Mouse (Mus musculus) adrenal gland, postnatal 36 days (tissue): ENCODE data around the gene Mocs2. TPM values are rescaled to one million over a fixed set of nuclear protein-coding genes. Genes with fewer than 3 reads are reported as not detected.

Source experiments
- DNase-seq, 2 experiments: peaks; one replicate each; pipeline ENCODE4 v3.0.0; 2021; ENCODE audit warnings: mixed read lengths in 1 of 2
- total RNA-seq, 2 experiments: library from RNA; stranded (reverse); gene quantifications; 2 replicates each; pipeline ENCODE4 v1.2.3; 2021

Gene Mocs2
- total RNA-seq, 2 experiments from 2014 or later, result 152 to 180 TPM

DNA sequence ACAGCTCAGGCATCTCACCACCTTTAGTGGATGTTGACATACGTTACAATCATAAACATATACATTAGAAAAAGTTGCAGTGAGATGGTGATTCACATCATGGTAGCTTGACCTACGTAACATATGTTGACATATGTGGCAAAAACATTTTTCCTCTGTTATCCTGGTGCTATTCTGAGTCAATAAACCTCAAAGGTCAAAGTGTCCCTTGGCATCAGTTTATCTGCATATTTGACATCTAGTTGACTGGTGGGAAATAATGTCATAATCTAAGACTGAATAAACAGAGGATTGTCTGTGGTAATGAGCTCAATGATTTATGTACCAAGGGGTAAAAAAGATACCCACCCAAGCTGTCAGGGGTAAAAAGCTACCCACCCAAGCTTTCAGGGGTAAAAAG, 35.1 kb downstream of the Mocs2 start:
- DNase-seq, result no peak

DNA sequence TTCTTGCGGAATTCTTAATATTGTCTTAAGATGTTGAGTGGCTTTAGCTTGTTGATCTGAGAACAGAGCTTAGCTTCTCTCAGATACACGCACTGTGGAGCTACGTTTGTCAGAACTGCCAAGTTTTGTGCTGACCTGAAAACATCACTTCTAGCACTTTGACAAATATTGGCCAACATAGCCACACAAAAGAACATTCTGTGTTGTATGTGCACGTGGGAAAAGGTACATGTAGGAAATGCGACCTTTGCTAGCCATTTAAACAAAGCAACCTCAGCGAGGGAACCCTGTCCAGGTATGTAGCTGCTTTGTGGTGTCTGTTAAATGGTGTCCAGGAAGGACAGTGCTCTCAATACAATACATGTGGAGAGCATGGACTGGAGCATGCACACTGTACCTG, 36.0 kb downstream of the Mocs2 start:
- DNase-seq, result no peak

DNA sequence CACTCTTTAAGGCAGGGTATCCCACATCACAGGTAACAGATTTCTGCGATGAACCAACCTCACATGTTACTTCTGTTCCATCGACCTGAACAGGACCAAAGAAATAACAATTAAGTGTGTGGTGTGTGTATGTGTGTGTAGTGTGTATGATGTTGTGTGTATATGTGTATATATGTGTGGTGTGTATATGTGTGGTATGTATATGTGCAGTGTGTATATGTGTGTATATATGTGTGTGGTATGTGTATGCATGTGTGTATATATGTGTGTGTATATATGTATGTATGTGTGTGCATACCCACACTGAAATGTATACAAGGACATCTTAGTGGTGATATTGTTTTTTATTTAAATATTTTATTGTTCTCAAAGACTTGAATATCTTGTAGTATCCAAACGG, 36.4 kb downstream of the Mocs2 start:
- no peak for DNase-seq

DNA sequence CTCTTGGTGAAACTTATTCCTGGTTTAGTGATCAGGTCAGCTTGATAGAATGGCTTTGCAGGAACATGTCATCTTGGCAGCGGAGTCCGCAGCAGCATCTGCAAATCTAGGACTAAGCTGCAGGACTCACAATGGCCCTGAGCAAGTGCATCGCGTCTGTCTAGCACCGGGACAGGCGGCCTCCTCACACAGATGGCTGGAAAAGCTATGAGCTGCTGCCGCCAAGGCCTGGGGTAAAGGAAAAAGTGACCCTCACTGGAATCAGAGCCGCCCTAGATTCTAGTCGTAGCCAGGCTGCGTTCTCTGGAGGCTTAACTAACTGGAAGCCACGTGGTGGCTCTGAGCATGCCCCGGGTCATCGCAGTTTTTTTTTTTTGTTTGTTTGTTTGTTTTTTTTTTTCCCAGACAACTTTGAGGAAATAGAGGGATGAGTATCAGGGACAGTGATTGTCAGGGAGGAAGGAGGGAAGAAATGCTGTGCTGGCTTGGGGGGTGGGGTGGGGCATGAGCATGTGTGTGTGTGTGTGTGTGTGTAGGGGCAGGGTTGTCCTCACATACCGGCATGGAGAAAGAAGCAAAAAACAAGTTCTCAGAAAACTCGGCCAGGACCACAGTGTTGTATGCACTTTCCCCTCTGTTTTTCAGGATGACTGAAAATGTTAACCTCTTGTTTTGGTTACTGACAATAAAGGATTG, 37.7 kb downstream of the Mocs2 start:
- no peak for DNase-seq

DNA sequence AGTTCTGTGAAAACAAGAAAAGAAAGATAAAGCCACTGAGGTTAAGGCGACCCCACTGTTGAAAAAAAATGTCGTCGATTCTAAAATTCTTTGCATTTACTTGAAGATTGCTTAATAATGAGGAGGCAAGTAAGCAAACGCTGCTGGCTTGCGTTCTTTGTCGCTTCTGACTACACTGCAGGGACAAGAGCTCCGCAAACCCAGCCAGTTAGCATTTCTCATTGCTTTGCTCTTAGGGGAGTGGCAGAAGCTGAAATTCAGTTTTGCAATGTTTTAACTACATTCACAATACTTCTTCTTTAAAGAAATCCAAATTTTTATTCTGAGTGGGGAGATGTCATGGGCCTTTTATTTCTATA, 38.2 kb downstream of the Mocs2 start:
- no peak for DNase-seq

DNA sequence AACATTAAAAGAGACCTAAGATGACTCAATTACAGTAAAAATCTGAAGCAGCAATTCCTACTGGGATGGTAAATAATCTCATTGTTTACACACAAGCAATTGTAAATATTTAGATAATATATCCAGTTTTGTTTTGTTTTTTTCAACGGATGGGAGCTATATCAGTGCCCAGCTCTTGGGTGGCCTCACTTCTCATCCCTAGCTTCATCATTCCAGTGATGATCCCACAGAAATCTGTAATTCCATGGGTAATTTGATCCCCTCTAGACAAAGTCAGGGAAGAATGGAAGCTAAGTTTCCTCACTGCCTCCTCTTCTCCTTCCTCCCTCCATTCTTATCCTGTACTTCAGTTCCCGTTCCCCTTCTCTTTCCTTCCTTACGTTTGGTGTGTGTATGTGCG, 39.5 kb downstream of the Mocs2 start:
- DNase-seq, result no peak

DNA sequence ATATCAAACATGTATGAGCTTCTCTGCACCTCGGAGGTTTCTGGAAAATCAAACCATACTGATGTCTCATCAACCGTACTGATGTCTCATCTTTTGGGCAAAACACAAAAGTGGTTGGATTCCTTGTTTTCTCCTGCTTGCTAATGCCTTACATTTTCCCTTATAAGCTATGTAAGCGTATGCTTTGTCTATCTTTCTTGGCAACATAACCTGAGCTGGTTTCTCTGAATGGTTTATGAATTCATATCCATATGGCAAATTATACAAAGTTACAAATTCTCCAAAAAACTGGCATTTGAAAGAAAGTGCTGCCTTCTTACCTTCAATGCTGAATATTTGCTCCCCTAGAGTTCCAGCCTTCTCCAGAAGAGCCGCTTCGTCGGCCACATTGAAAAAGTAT, 56.7 kb downstream of the Mocs2 start:
- no peak for DNase-seq

DNA sequence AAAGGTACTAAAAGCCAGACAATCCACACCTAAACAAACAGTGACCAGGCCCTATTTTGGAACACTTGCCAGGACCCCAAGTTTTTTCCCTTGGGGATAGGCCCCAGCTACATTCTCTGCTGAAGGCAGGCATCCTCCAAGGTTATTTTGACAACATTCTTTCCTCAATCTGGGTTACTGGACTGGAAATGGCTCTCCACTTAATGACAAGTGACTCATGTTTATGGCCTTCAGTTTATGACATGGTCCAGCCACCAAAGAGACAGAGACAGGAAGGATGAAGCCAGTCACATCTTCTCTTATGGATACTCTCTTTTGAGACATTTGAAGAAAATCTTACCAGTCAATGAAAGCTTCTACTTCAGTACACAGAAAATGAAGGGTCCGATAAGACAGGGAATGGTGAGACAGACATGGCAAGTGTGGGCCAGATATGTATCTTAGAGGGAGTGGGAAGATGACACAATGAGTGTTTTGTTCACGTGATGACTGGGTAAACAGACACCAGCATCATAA, 58.0 kb downstream of the Mocs2 start:
- DNase-seq, result no peak

DNA sequence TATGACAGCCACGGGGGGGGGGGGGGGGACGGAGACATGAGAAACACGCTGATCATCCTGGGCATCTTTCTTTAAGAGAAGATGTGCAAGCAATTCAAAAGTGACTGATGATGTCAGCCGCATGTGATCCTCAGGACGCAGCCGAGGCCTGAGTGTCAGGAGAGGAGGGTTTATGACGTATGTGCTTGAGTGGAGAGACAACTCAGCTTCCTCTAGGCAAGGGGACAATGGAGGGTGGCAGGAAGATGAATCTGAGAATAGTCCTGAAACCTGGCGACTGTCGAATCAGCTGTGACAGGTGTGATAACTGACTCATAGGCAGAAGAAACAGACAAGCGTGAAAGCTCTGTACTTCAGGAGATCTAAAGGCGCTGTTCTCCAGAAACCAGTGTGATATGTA, 60.6 kb downstream of the Mocs2 start:
- DNase-seq, result no peak

Other genes with a start within 250 kb of the Mocs2 start
- gene Itga2, start 113.9 kb downstream of the Mocs2 start, total RNA-seq, result 1 to 10 TPM; 1.1 to 5.6 TPM